Mouse (Mus musculus) lung, postnatal 10 days (tissue): Measurements from ENCODE around the gene Aqp3.
"Not testable (repeated sequence)": the region's sequence is repeated elsewhere in the genome, so short reads cannot be mapped to it uniquely, and the experiment has no call there.

Experiments
- DNase-seq: peaks from one replicate; pipeline ENCODE4 v3.0.0; 2021

Aqp3 gene

DNA sequence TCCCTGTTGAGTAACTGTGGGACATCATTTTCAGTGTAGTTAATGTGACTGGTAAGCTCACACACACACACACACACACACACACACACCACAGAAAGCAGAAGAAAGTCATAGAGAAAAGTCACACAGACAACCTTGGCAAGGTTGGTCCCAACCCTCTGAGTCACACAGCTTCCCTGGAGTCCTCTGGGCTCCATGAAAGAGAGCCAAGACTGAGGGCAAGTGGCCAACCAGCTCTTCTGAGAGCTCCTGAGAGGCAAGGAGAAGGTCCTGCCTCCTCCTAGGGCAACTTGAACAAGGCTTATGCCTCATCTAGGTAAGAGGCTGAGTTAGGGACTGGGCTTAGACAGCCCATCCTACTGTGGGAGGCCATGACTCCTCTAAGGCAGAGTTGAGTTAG lies 4.9 kb upstream of the Aqp3 start:
- DNase-seq, result no peak

GRCm38 (mm10) chr4:41100986-41101385 lies 3.0 kb upstream of the Aqp3 start:
- no peak for DNase-seq

DNA sequence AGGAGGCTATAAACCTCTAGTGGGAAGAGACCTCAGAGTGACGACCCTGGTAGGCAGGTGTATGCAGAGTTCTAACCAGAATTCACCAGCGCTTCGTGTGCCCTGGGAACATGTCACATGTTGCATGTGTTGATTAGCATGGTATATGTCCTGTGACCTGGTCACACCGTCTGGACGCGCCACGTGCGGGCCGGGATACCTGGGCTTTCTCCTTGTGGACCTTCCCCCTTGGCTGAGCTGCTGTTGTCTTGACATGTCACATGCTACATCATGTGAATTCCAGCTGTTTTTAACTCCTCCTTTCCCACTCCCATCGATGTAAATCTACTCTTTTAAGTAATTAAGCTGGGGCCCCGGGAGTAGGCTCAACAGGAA lies 581 bp upstream of the Aqp3 start:
- no peak for DNase-seq

DNA sequence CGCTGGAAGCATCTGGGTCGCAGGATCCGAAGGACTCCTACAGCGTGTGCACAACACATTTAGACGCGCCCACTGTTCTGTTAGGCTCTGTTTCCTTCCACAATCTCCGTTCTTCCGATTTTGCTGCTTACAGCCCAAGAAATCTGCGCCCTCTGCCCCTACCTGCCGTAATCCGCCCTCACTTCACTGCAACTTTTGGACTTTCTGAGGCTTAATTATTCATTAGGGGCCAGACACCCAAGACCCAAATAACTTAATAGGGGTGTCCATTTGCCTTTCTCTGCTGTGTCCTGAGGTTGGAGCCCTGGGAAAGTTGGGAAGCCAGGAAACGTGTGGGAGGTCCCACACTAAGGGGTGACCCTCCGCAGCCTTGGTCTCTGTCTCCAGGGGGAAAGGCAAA lies 602 bp downstream of the Aqp3 start:
- DNase-seq, result no peak

DNA sequence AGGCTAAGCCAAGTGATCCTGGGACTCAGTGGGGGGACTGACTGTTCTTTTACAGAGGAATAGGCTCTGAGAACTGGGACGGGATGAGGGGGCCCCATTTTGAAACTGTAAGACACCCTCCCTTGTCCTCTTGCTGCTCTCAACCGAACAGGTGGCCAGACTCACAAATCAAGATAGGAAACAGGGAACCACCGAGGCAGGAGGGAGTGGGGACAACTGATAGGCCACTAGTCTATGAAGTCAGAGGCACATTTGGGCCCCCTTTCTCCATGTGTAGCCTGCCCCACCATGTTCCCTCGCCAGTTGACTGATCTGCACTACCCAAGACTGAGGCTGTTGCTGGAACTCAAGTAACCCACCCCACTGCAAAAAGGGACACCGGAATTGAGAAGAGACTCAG lies 1.2 kb downstream of the Aqp3 start:
- DNase-seq, result no peak

DNA sequence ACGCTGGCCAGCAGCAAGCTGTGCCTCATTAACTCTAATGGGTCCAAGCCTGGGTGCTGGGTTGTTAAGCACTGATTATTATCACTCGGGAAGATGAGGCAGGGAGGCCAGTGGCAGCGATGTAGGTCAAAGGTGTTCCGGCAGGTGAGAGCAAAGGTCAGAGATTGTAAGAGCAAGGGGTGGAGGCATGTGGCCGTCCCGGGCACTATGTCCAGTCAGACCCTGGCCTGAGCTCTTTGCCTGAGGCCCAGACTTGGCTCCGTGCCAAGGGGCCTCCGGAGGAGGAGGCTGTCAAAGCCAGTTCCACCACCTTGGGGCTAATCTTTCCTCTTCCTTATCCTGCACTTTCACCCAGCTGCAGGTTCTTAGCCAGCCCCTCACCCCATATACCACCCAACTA lies 1.8 kb downstream of the Aqp3 start:
- no peak for DNase-seq

DNA sequence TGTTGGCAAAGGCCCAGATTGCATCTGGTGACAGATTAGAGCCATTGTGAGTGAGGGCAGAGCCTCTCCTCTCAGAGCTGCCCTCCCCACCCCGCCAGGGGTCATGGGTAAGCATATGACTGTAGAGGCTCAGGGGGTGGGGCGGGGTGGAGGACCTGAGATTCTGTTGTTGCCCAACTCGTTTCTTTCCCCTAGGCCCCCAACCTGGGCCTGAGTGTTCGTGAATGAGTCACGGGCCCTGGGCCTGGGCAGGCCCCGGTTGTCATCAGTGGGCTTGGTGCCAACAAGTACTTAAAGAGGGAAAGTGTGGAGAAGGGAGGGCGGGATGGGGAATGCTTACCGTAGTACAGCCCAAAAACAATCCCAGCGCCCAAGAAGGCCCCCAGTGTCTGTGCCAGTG lies 3.6 kb downstream of the Aqp3 start:
- peak; percentile 65 for DNase-seq

- DNase-seq, result no peak
These were observed 5.0 kb downstream of the Aqp3 start for GRCm38 (mm10) chr4:41092958-41093357.

- no peak for DNase-seq
These were observed 6.6 kb downstream of the Aqp3 start for GRCm38 (mm10) chr4:41091391-41091790.

DNA sequence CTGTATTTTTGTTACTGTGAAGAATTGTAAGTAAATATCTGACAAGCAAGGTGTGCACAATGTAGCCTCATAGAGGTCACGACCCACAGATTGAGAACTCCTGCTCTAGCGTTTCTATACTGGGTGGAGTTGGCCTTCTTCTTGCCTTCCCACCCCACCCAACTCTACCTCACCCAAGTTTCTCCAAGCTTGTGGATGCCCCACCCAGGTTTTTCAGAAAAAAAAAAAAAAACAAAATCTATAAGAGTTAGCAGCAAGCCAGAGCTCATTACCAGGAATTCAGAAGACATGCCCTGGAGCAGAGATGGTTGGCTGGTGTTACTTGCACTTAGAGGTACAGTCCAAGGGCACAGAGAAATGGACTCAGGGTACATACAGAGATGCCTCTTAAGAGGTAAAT lies 8.3 kb downstream of the Aqp3 start:
- no peak for DNase-seq

DNA sequence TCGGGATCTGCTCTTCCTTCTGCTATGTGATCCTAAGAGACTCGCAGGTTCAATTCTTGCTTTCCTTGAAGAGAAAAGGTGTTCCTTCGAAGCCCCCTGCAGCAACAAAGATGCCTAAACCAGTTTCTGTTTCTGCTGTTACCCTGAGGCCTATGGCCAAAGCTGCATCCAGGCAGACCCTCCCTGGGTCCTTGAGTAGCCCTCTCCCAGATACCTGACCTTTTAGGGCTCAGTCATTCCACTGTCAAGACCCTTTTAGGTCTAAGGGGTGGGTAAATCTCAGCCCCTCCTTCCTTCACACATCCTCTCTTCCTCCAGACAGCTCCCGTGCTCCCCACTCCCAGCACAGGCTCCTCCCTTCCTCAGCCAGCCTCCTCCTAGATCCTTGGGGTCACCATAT lies 8.8 kb downstream of the Aqp3 start:
- DNase-seq, result no peak

DNA sequence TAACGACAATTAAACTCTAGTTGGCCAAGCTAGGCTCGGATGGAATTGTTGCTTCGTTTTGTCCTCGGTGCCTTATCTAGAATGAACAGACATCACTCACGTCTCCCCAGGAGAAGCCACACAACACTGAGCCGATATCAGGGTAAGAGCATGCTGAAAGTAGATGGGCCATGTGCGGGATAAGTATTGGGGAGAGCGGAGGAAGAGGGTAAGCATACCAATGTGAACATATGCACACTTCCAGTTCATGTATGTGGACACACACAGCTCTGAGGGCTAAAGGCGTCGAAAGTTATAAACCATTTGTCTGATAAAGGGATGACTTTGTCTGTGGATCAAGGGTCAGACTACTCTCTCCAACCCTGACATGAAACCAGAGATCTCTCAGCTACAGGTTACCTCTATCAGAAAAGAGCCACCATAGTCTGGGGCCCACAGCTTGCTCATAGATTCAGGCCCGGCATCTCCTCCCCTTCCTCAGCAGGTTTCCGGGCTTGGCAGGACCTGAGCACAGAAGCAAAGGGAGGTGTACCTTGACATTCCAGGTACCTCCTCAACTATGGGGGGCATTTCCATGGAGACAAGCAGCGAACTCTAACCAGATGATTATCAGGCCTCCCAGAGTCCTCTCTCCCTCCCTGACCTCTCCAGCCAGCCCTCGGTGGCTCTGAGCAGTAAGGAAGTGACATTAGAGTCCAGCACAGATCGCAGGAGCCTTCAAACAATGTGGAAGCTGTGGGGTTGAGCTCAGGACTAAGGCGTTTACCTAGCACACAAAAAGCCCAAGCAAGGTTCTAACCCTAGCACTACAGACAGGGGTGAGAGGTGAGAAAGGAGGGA lies 10.3 kb downstream of the Aqp3 start:
- no peak for DNase-seq

- no peak for DNase-seq
These were observed 11.0 kb downstream of the Aqp3 start for GRCm38 (mm10) chr4:41086947-41087346.

DNA sequence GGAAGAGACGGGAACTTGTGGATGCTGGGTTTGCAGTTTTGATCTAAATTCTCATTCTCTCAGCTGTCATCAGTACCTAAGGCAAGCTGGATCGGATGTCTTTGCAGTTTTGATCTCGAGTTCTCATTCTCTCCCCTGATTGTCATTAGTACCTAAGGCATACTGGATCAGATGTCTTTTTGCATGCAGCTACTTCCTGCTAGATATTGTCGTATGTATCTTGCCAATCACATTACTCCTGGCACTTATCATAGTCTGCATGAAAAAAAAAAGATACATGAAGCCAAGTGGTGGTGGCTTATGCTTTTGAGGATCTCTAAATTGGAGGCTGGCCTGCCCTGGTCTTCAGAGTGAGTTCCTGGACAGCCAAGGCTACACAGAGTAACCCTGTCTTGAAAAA lies 13.2 kb downstream of the Aqp3 start:
- DNase-seq, result no peak

DNA sequence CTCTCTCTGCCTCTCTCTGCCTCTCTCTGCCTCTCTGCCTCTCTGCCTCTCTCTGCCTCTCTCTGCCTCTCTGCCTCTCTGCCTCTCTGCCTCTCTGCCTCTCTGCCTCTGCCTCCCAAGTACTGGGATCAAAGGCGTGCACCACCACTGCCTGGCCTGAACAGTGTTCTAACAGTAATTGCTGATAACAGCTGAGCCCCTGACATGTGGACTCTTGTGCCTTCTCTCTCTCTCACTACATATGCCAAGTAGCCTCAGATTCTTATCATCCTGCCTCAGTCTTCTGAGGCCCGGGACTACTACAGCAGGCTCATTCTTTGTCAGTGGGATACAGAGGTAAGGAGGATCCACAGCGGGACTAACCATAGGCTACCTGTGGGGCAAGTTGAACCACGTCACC lies 15.2 kb downstream of the Aqp3 start:
- not testable (repeated sequence) for DNase-seq

DNA sequence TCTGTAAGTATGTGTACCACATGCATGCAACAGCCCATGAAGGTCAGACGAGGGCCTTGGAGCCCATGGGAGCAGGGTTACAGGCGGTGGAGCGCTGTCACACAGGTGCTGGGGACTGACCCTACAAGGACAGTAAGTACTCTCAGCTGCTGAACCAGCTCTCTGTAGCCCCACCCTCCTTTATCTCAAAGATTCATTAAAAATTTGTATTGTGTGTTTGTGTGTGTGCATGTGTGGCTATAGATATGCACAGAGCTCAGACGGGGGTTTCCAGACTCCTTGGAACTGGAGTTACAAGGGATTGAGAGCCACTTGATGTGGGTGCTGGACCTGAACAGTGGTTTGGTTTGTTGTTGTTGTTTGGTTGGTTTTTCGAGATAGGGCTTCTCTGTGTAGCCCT lies 16.2 kb downstream of the Aqp3 start:
- DNase-seq, result no peak

DNA sequence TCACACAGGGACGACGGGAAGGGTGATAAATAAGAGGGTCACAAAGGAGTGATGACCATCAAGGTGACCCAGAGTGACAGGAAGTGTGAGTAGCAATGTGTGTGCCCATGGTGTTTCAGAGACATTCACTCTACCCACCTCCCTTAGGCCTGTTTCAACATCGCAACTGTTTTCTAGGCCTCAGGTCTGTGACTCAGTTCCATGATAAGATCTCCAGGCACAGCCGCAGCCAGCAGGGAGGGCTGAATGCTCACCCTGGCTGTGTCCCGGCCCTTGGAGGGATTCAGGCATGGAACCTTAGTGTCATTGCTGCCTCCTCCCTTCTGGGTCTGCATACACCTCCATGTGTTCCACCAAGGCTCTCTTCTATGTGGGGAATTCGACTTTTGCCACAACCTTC lies 19.3 kb downstream of the Aqp3 start:
- DNase-seq, result no peak

GRCm38 (mm10) chr4:41074461-41074860 lies 23.5 kb downstream of the Aqp3 start:
- DNase-seq, result peak; percentile 21

- no peak for DNase-seq
These were observed 24.8 kb downstream of the Aqp3 start for GRCm38 (mm10) chr4:41073008-41073817.

GRCm38 (mm10) chr4:41071500-41072429 lies 26.2 kb downstream of the Aqp3 start:
- DNase-seq, result no peak

- no peak for DNase-seq
These were observed 32.8 kb downstream of the Aqp3 start for GRCm38 (mm10) chr4:41065196-41065595.

DNA sequence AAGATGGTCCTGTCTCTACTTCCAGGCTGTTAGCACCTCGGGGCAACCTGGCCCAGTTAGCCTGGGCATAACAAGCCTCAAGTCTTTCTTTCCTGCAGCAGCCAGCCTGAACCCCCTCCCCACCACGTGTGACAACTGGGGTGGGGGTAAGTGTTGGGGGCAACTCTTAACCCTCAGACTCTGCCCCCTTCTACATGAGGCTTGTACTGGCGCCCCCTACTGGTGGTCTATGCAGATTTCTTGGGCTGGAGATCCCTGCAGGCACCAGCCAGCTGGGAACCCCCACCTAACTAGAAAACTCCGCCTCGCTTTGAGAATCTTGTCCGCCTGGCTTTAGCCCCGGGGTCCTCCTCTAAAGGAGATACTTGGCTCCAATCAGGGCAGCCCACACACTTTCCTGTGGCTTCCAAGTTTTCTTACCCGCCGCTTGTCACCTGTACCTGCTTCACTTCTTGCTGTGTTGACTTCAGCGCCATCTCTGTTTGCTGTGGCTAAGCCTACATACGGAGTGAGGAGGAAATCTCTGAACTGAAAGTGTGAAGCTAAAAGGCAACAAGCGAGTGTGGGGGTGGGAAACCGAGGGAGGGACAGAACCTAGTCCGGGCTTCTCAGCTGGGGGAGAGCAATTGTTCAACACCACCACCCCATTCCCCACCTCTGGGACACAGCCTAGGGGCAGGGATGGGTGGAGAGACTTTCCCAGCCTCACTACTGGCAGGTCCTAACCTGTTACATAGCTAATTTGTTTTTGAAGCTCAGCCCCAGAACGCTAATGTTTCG lies 33.9 kb downstream of the Aqp3 start:
- DNase-seq, result peak; percentile 33
